Mouse (Mus musculus) forebrain, embryonic 14.5 days (tissue): ENCODE measurements around the gene Pde4d. TPM values are rescaled to one million over a fixed set of nuclear protein-coding genes. Genes with fewer than 3 reads are reported as not detected.

Source experiments
- ATAC-seq: fragments of 200-750 bp; cut with Nextera tagmentation; 2 replicates; pipeline ENCODE4 v1.8.0; 2017; ENCODE audit warnings: mild to moderate bottlenecking, moderate library complexity
- DNase-seq: peaks from one replicate; pipeline ENCODE4 v3.0.0-alpha.2; 2015; ENCODE audit warnings: low spot score
- H3K27ac ChIP-seq: fragments of 300-500 bp; sonication (generic); 2 replicates; pipeline ENCODE4 v1.5.1; 2014; ENCODE audit warnings: low read depth, mild to moderate bottlenecking, control low read depth, low read length, moderate library complexity
- H3K27me3 ChIP-seq: fragments of 300-500 bp; sonication (generic); replicated peaks from 2 replicates; pipeline ENCODE4 v1.6.1; 2014; ENCODE audit warnings: low read length, control low read depth, mixed read lengths; ENCODE audit not compliant: control insufficient read depth, insufficient read depth
- H3K36me3 ChIP-seq: fragments of 300-500 bp; sonication (generic); 2 replicates; pipeline ENCODE4 v1.6.1; 2014; ENCODE audit warnings: low read length, control low read depth; ENCODE audit not compliant: control insufficient read depth, insufficient read depth
- H3K4me1 ChIP-seq: fragments of 300-500 bp; sonication (generic); 2 replicates; pipeline ENCODE4 v1.6.1; 2014; ENCODE audit warnings: antibody characterized with exemption, low read length, control low read depth; ENCODE audit not compliant: control insufficient read depth, insufficient read depth
- H3K4me2 ChIP-seq: fragments of 300-500 bp; sonication (generic); 2 replicates; pipeline ENCODE4 v1.6.1; 2014; ENCODE audit warnings: mild to moderate bottlenecking, control low read depth, low read length
- H3K4me3 ChIP-seq: fragments of 300-500 bp; sonication (generic); 2 replicates; pipeline ENCODE4 v1.5.1; 2014; ENCODE audit warnings: low read depth, low read length, control low read depth
- H3K9ac ChIP-seq: fragments of 300-500 bp; sonication (generic); 2 replicates; pipeline ENCODE4 v1.6.1; 2014; ENCODE audit warnings: mild to moderate bottlenecking, low read length, control low read depth, moderate library complexity
- H3K9me3 ChIP-seq: fragments of 300-500 bp; sonication (generic); replicated peaks from 2 replicates; pipeline ENCODE4 v1.6.1; 2016; ENCODE audit warnings: low read length, control low read depth, mixed read lengths; ENCODE audit not compliant: control insufficient read depth
- WGBS: fragments of 180-500 bp; shearing (Covaris S2); extraction: QIAGEN DNeasy Blood & Tissue Kit; methylation state at CpG from one replicate; pipeline ENCODE4 v1.1.7; 2014; 5-methylcytosine and 5-hydroxymethylcytosine counted together
- microRNA counts: library from miRNA; unstranded; fragments of <30 nt; microRNA quantifications from one replicate; lab custom pipeline; 2016
- microRNA-seq: library from miRNA; unstranded; fragments of <30 nt; microRNA quantifications from one replicate; pipeline ENCODE4, GENCODE M21; 2016
- polyA plus RNA-seq: library from polyadenylated mRNA; unstranded; fragments of >200 nt; fragmentation: Nextera tagmentation; extraction: Ambion mirVana; gene quantifications from 2 replicates; pipeline ENCODE4 v1.2.1, GENCODE M21; 2014

Pde4d gene
- polyA plus RNA-seq, 1 experiment from 2014 or later, result 13.7 TPM

- Histone ChIP-seq H3K4me2 (no peak overlapping the region), H3K27me3 (no peaks in the 10 kb centered on the region), H3K36me3 (no peaks in the 10 kb centered on the region), H3K4me1 (peaks cover 2% of the 10 kb centered on the region; the same call in 1 of the 2 replicates), H3K9me3 (no peaks in the 10 kb centered on the region), H3K4me3 (no peak overlapping the region), H3K9ac (no peak overlapping the region), H3K27ac (no peak overlapping the region)
- ATAC-seq, result no peak
- WGBS, result 85% methylated on average over 5 of the region's 5 CpGs
- no peak for DNase-seq
Measured at GRCm38 (mm10) chr13:109985411-109985810, 1535.7 kb downstream of the Pde4d start.

GRCm38 (mm10) chr13:109985892-109986291, 1536.1 kb downstream of the Pde4d start:
- H3K9me3 ChIP-seq, result no peaks in the 10 kb centered on the region
- DNase-seq (no peak), ATAC-seq (no peak)
- H3K4me2 ChIP-seq, result no peak overlapping the region
- no peak overlapping the region for H3K9ac ChIP-seq
- no peak overlapping the region for H3K27ac ChIP-seq
- H3K4me3 ChIP-seq, result no peak overlapping the region
- peaks cover 2% of the 10 kb centered on the region; the same call in 1 of the 2 replicates for H3K4me1 ChIP-seq
- H3K27me3 ChIP-seq, result no peaks in the 10 kb centered on the region
- 70% methylated on average over 5 of the region's 5 CpGs for WGBS
- H3K36me3 ChIP-seq, result no peaks in the 10 kb centered on the region

GRCm38 (mm10) chr13:109992775-109993505, 1543.2 kb downstream of the Pde4d start:
- no peak overlapping the region for H3K4me3 ChIP-seq
- no peak overlapping the region for H3K9ac ChIP-seq
- no peaks in the 10 kb centered on the region for H3K27me3 ChIP-seq
- WGBS, result 75% methylated on average over 5 of the region's 5 CpGs
- no peaks in the 10 kb centered on the region for H3K9me3 ChIP-seq
- ATAC-seq, result peak; percentile 65; the same call in 1 of the 2 replicates
- no peak overlapping the region for H3K4me2 ChIP-seq
- DNase-seq, result peak; percentile 81
- H3K4me1 ChIP-seq, result peaks cover 2% of the 10 kb centered on the region
- no peaks in the 10 kb centered on the region for H3K36me3 ChIP-seq
- H3K27ac ChIP-seq, result peak overlapping the region; percentile 66

- no peaks in the 10 kb centered on the region for H3K27me3 ChIP-seq
- H3K9me3 ChIP-seq, result no peaks in the 10 kb centered on the region
- H3K4me2 ChIP-seq, result no peak overlapping the region
- H3K9ac ChIP-seq, result no peak overlapping the region
- WGBS, result 76% methylated on average over 3 of the region's 3 CpGs
- ATAC-seq (no peak), DNase-seq (no peak)
- H3K4me1 ChIP-seq, result peaks cover 2% of the 10 kb centered on the region
- H3K36me3 ChIP-seq, result no peaks in the 10 kb centered on the region
- H3K27ac ChIP-seq, result no peak overlapping the region
- H3K4me3 ChIP-seq, result no peak overlapping the region
Measured at GRCm38 (mm10) chr13:109994240-109994764, 1544.6 kb downstream of the Pde4d start.

GRCm38 (mm10) chr13:110002081-110002480, 1552.3 kb downstream of the Pde4d start:
- no peak overlapping the region for H3K27ac ChIP-seq
- DNase-seq (no peak), ATAC-seq (no peak)
- H3K9ac ChIP-seq, result no peak overlapping the region
- no peaks in the 10 kb centered on the region for H3K9me3 ChIP-seq
- no peaks in the 10 kb centered on the region for H3K27me3 ChIP-seq
- WGBS, result 91% methylated on average over 3 of the region's 3 CpGs
- H3K4me2 ChIP-seq, result no peak overlapping the region
- no peak overlapping the region for H3K4me3 ChIP-seq
- H3K4me1 ChIP-seq, result no peaks in the 10 kb centered on the region
- H3K36me3 ChIP-seq, result no peaks in the 10 kb centered on the region

MicroRNAs encoded within 50 kb of the gene (microRNA counts, 519-probe panel; counts per million panel counts)
- microRNA mmu-miR-1904 (lab: Ali Mortazavi, UCI) (not detected), microRNA mmu-miR-582-3p (lab: Ali Mortazavi, UCI) (not detected), microRNA mmu-miR-582-5p (lab: Ali Mortazavi, UCI) (1,989 counts per million, percentile 6 among the panel's probes with 10 or more counts)

Small RNA genes lying within 50 kb of the gene (microRNA-seq; reads per million reads assigned to microRNA genes)
- not detected for gene Mir1904
- 11.9 reads per million, percentile 34 among the genes with 10 or more reads in this experiment for gene Mir582

Other genes with a start within 250 kb of the Pde4d start
- 1.3 and 1.6 TPM in 2 replicates for gene Elovl7, start 235.5 kb upstream of the Pde4d start, polyA plus RNA-seq
- 4.5 and 6.8 TPM in 2 replicates for gene Depdc1b, start 133.6 kb upstream of the Pde4d start, polyA plus RNA-seq